Mouse (Mus musculus) stomach, postnatal 0 days (tissue): ENCODE measurements at regions not wholly inside any gene's neighbourhood (a gene's known extent, or its start where the extent isn't known, plus 50 kb on each side); places are given as distances from the start of the nearest gene placed in this dataset.

Experiments
- CTCF ChIP-seq: IDR thresholded peaks from 2 replicates; pipeline ENCODE4 v1.5.1; 2016; ENCODE audit warnings: antibody characterized with exemption, low read depth, mild to moderate bottlenecking, moderate library complexity
- EP300 ChIP-seq: optimal IDR thresholded peaks from 2 replicates; pipeline ENCODE3; 2016; ENCODE audit warnings: antibody characterized with exemption

GRCm38 (mm10) chr13:89378365-89378764 lies 161.2 kb upstream of the Hapln1 start:
- TF ChIP-seq CTCF (no peak), EP300 (no peak)
